Mouse (Mus musculus) right cerebral cortex, postnatal 10 days (tissue): ENCODE measurements around the gene Pdzph1.

Source experiments
- DNase-seq, 2 experiments: peaks; one replicate each; pipeline ENCODE4 v3.0.0; 2021; ENCODE audit warnings: low spot score in 2 of 2

The Pdzph1 gene

DNA sequence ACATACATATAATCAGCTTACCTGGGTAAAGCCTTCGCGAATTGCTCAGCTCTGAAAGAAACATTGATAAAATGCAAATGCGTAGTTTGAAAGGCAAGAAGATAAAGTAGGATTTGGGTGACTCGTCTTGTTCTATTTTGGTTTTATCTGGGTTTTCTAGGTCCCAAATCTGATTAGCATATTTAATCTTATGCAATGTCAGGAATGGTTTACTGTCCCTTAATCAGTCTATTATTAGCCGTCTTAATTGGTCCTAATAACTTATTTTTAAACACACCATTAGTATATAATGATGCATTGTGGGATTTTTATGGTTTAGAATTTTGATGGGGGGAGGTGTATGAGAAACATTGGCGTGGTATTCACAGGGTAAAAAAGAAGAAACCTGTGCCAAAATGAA, at the start of gene Pdzph1:
TSS of gene Pdzph1 (minus strand) at position 101 of the 400 bp plus-strand sequence.
- DNase-seq: no peak

DNA sequence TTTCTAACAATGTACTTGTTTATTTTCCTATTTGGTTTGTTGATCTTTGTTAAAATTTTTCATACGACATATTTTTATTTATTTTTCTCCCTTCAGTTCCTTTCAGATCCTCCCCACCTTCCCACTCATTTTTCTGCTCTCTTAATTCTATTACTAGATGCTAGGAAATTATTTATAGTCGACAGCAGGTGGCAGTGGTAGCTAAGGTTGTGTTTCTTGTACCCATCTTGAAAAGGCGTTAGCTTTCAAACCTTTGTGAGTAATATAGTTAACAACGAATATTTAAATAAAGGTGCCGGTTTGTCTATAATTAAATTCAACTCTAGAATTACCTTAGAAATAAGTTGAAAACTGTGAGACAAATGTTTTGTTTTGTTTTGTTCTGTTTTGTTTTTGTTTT, 48.6 kb upstream of the Pdzph1 start:
- DNase-seq: peak; percentile 35 to 49

DNA sequence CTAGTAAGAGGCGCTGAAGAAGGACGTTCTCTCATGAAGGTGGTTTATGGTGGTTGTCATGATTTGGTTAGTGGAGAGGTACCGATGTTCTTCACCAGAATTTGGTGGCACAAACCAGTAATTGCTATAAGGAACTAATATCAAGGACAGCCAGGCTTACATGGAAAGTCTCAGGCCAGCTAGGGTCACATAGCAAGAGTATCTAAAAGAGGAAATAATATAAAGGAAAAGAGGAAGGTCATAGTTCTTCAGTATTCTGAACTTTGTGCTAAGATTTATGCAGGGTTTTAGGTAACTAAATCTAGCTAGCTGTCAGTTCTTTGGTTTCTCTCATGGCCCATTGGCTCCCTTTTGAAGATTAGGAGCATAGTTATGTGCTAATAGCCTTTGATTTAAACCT, 42.3 kb upstream of the Pdzph1 start:
- DNase-seq: no peak

DNA sequence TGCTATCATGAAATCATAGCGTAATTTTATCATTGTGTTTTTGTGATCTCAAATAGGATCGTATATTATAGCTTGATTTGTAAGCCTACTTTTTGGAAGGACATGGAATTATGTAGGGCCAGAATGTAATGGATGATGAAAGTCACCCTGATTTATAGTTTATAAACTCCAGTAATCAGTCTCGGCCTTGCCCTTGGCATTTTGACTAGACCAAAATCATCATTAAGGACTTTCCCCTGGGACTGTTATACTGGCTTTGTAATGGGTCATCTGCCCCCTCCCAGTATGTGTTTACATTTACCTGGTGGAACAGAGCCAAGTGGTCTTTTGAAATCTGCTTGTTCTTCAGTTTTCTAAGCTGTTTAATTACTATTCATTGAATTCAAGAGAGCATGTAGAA, 35.2 kb upstream of the Pdzph1 start:
- DNase-seq: no peak

DNA sequence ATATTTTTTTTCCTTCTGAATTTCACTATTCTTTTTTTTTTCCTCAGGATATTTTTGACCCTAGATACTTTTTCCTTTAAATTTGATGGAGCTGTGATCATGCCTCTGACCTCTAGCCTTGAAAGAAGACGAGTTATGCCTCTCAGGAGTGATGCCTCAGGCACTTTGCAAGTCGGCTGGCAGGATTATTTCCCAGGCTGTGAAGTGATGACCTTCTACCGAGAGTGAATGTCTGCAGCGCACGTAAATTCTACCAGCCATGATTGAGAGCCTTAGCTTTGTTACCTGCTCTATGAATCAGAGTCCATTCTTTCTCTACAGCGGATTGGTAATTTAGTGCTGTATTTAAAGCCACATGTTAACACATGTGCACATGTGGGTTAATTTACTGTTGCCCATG, 33.3 kb upstream of the Pdzph1 start:
- no peak for DNase-seq

DNA sequence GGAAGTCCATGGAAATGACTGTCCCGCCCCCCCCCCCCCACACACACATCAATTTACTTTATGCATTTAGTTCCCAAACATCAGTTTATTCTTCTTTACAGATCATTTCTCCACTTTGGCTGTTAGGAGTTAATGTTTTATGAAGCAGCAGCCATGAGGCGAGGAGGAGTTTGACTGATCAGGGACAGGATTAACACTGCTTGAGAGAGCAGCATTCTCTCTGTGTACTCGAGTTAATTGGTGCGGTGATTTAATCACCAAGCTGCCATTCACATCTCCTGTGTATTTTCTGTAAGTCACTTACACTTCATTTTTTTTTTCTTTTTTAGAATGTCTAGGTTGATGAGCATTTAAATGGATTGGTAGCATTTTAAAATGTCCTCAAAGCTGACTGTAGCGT, 32.8 kb upstream of the Pdzph1 start:
- no peak for DNase-seq

DNA sequence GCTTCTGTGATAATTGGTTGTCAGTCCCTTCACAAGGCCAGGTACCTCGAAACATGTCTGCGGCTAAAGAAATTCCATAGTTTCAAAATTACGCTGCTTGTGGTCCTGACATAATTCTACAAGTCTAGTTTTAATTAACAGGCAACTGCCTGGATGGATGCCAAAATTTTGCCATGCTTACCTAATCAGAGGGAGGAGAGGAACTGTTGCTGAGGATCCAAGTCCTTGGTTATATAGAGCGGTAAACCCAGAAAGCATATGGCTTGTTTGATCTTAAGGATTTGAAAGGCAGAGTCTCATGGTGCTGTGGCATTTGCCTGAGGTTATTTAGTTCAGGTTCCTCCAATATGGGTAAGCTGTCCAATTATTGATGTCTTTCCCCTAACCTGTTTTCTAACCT, 27.5 kb upstream of the Pdzph1 start:
- no peak for DNase-seq

DNA sequence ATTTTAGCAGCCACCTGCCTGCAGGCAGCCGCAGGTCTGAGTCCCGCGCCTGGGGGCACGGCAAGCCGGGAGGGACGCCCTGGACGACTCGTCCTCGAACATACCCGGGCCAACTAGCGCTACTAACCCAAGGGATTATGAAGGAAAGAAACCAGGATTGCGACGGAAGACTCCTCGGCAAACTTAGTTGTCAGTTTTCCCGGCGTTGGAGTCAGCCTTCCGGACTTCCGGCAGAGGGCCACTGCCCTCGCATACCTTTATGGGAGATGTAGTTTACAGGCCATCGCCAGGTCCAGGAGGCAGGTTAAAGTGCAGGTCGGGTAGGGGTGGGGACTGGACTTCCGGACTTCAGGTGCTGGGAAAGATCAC, 21.9 kb upstream of the Pdzph1 start, which contains the start of gene Nudt12:
TSS of gene Nudt12 (minus strand) at position 282 of the 369 bp plus-strand sequence.
- peak; percentile 75 to 76 for DNase-seq

DNA sequence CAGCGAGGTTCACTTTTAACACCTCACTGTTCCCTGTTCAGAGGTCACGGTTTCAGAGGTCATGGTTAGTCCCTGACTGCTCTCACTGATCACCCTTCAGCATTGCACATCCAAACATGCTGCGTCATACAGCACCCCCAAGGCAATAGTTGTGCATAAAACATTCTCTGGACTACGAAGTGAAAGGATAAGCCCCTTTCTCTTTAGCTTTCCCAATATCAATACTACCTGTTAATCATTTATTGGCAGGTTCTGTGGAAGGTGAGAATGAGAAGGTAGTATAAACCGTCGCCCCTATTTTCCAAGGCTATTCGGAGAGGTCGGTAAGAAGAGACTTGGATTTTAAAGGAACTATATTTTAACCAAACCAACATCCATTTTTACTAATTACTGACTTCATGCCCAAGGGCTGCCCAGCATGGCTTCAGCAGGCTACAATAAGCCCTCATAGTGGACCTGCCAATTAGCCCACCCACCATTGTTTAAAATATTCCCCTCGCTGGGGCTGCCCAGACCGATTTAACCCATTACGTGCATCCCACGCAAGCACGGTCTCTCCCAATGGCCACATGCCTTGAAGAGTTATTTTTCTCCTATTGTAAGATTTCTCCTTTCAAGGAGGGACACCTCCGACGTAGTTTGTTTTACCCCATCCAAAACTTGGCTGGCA, 21.4 kb upstream of the Pdzph1 start:
- no peak for DNase-seq

DNA sequence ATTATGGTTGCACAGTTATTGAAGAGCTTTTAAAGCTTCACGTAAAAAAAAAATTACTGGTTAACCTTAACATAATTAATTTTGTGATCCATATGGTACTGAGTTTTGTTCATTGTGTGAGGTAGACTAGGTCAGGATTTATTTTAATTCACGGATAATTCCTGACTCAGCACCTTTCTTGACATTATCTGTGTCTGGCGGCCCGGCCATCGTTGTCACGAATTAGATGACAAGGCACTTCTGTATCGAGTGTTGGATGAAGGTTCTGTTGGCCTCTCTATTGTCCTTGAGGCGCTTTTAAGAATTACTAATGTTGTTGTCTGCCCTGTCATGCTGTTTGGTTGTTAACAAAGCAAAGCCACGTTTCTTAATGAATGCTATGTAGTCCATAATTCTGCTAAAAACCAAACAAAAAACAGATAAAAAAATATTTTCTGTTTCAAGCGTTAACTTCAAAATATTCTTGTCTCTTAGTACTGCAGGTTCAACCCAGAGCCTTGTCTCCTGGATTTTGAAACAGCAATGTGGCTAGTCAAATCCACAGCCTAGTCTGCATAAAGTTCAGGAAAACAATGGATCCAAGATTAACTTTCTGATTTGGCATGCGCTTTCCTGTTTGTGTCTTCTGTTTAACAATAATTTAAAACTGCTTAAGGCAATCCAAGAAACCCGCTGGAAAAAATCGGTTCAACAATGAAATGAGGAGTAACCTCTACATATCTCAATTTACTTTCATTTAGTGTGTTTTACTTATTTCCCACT, 20.6 kb upstream of the Pdzph1 start:
- no peak for DNase-seq

DNA sequence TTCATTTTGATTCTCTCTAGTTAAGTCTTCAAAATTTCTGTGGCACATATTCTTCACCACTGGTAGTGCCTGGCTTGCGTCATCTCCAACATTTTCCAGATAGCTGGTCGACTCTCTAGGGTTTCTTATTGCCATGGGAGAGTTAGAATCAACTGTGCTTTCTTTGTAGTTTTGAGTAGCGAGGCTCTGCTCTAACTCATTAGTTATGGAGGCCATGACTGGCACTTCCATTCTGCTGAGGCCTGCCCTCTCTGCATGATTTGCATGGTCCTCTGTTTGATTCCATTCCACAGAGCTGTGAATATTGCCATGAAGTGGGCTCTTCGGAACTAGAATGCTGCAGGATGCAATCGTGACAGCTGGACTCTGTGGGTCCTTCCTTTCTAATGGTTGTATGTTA, 17.9 kb downstream of the Pdzph1 start:
- no peak for DNase-seq

DNA sequence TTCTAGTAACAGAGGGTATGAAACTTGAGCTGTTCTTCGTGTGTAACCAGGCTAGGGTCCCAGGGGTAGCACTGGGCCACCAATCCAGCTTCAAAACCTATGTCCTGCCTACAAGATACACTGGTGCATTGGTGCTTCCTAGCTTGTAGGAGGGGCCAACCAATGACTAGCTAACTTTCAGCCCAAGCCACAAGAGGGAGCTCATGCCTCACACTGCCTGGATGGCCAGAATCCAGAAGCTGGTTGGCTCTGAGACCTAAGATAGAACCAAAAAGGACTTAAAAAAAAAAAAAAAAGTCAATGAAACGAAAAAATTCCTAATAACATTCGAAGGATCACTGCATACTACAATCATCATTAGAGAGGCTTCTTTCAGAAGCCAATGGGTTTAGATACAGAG, 31.3 kb downstream of the Pdzph1 start:
- DNase-seq: peak; percentile 23 to 26

DNA sequence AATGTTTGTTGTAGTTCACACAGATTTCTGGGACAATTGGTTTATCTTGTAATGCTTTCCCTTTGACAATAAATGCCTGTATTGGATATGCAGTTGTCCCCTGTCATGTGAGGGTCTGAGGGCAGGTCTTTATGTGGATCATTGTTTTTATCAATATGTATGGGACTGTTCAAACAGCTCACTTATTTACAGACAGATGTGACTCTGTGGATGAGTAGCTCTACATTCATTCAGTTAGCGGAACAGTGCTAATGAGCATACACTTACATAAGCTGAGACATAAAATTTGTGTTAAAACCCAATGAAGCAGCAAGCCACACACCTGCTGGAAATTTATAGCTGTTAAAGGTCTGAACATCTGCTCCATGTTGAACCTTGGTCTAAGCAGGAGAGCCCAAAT, 34.1 kb downstream of the Pdzph1 start:
- DNase-seq: no peak

DNA sequence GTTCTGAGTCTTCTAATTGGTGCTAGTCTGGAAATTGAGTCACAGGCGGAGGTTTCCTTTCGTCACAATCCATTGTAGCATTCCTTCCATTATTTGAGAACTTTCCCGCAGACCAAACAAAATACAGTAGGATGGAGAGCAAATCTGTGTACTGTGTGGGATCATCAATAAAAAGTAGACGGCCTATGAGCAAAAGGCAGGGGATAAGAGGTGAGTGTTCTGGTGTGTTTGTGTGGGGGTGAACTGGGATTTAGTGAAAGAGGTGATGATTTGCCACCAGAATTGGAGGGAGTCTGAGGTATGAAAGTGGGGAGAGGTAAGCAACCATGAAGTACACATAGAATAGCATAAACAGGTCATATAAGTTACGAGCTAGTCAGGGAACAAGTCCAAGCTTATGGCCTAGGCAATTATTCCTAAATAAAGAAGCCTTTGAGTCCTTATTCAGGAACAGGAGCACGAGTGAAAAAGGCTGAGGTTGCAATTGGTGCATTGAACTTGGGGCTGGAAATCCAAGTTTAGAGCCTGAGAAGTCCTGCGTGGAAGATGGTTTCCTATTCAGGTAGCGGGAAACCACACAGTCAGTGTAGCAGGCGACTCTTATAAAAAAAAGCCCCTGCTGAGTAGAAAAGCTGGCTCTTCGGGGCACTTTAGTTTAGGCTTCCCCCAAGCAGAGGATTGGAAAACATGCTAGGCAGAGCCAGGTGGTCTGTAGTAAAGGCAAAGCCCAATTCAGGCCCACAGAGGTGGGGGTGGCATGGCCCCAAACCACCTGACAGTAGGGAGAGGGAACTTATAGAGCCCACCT, 48.0 kb downstream of the Pdzph1 start:
- DNase-seq: no peak

DNA sequence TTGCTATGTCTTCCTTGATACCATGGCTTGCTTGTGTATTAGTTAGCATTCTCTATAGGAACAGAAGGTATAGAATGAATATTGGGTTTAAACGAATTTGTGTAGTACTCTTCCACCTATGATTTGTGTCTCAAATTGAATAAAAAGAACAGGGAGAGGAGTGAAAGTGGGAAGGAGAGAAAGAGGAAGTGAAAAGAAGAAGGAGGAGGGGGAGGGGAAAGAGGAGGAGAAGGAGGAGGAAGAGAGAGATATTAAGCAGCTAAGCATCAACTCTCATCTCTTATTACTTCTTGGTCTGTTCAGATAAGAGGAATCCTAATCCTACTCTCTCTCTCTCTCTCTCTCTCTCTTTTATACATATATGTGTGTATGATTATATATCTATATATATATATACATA, 52.6 kb downstream of the Pdzph1 start:
- DNase-seq: no peak

DNA sequence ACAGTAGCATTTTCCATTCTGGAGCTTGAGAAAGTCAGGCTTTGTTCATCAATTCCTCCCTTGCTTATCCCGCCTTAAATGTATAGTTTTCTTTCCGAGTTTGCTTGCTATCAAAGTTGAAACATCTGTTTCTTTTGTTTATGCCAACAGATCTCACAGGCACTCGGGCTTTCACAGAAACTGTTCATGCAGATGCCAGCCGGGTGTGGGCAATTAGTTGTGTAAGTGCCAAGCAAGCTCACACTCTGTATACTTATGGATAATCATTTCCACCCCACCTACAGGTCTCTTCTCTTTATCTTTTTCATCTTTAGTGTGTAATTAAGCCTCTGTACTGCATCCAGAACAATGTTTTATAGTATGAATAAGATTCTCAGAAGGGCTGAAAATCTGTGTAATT, 53.6 kb downstream of the Pdzph1 start:
- no peak for DNase-seq

DNA sequence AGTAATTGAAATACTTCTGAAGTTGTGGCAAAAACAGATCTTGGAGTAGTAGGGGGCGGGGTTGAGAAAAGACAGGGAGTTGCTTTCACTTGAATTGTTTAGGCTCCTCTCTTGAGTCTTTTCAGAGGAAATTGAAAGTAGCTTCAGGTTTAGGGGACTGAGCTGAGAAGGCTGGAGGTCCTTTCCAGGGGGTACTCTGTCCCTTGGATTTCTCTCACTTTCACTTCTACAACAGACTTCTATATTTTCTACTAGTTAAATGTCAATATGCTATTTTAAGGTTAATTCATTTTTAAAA, 58.2 kb downstream of the Pdzph1 start:
- DNase-seq: peak in 1 of 2 experiments; percentile 25

DNA sequence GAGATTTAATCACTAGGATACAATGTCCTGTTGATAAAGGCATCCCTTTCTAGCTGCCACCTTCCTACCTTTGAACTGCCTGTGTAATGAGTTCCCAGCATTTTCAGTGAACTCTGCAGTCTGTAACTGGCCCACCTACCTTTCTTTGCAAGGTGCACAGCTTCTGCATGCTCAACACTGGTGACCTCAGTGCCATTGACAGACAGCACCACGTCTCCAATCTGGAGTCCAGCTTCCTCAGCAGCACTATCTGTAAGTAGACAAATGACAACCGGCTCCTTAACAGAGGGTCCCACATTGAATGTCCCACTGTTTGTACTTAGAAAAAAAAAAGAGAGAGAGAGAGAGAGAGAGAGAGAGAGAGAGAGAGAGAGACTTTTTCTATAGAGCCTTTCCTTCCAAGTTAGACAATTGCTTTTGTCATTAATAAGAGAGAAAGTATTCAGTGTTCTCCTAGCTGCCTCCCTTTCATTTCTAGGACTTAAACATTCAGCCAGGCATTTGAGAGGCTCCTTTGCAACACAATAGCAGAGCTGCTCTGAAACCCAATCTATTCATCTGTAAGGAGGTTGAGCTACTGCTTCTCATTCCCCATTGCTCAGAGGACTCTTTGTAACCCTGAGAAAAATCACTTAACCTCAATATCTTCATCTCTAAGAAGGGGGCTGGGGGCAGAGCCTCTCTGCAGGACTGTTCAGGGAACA, 58.7 kb downstream of the Pdzph1 start:
- no peak for DNase-seq

DNA sequence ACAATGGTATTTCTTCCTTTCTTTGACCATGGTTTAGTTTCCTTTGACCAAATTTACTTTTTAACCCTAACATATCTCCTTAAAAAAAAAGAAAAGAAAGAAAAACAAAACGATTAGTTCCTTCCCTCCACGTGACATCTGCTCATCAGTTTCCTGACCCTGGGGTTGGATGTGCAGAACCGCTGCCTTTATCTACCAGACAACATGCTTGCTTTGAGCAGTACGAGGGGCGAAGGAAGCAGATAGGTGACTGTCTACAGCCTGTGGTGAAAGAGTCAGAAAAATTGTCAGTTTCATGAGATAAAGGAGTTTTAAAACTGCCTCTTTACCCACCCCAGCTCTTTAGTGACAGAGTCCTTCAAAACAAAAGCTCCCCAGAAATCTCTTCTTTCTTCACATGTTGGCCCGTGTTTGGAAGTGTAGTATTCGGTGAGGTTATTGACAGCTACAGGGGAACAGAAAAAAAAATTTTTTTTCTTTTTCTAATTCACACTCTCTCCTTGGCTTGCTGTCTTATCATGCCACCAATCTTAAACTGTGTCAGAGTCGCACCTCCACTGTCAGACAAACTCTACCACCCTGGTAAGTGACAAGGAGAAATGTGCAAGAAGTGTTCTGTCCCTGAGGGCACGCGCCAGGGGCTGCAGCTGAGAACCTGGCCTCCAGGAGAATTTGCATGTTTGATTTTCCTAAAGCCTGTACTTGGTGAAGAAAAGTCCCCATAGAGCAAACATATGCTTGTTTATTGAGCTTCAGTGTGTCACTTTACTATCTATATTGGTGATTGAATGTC, 66.2 kb downstream of the Pdzph1 start:
- DNase-seq: no peak

DNA sequence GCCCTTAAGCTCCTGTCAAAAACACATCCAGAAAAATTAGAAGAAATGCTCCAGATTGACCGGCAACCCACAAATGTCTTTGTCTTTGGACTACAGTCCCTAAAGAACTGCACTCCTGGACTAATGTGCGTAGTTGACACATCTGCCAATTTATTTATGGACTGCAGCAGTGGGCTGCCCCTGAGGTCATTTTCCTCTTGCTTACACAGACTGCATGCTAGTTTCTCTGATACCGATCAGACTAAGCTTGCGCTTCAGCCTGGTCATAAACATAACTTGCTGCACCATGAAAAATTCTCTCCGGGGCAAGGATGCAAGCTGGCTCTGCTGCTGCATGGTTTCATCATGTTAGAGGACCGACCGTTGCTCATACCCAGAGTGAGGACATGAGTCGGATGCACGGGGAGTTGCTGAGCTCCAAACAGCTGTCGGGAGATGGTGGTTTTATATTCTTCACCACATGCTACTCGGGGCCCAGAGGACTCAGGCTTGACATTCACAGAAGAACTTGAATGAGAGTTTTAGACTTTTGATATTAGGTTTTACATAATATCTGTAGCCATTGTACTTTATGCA, 67.2 kb downstream of the Pdzph1 start:
- DNase-seq: no peak

DNA sequence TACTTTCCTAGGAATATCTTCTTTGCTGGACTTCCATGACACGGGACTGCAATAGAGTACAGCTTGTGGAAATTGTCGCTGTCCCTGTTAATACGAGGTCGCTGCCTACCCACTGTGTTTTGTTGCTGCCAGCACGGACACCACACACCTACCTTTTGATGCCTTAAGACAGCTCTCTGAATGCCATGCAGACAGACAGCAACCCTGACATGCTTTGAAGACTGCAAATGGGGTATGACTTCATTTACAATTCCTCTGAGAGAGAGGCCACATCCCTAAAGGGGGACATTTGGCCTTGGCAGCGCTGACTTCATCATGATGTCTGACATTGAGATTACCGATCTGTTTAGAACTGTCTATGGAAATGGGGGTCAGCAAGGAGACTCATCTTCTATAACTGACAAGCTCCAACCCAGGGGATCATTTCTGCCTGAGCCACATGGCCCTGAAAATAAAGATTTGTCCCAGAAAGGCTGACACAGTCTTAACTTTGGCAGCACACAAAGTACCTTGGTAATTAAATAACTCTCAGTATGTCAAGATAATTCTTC, 67.8 kb downstream of the Pdzph1 start:
- DNase-seq: no peak
